Mouse (Mus musculus): Measurements from ENCODE around the gene Oxa1l. TPM values are rescaled to one million over a fixed set of nuclear protein-coding genes. Genes with fewer than 3 reads are reported as not detected.
"Not testable (repeated sequence)": the region's sequence is repeated elsewhere in the genome, so short reads cannot be mapped to it uniquely, and the experiment has no call there.

Oxa1l gene
- polyA plus RNA-seq, 1 experiment from 2014 or later = 50.2 TPM

GRCm38 (mm10) chr14:54350773-54351541 is 9.7 kb upstream of the Oxa1l start:
- H3K4me3 ChIP-seq; H3K4me1 ChIP-seq; H3K4me2 ChIP-seq (replicated peaks); H3K27me3 ChIP-seq (replicated peaks); ATAC-seq (ENCODE audit: low FRiP score, low read depth); H3K9ac ChIP-seq; H3K36me3 ChIP-seq; H3K9me3 ChIP-seq; H3K27ac ChIP-seq: not testable (repeated sequence)
- 92% methylated on average over 16 of the region's 16 CpGs for WGBS

- WGBS = 92% methylated on average over 8 of the region's 8 CpGs
Measured at GRCm38 (mm10) chr14:54352314-54352713, 8.3 kb upstream of the Oxa1l start.

GRCm38 (mm10) chr14:54354406-54354805 is 6.2 kb upstream of the Oxa1l start:
- no peak for ATAC-seq (ENCODE audit: low FRiP score, low read depth)
- Histone ChIP-seq H3K4me2 (replicated peaks) (no peak overlapping the region), H3K9ac (no peak overlapping the region), H3K9me3 (0 out of 2 replicates have a peak, but pooled peaks cover 5% of the 10 kb centered on the region), H3K4me1 (no peaks in the 10 kb centered on the region), H3K36me3 (no peaks in the 10 kb centered on the region), H3K27ac (no peak overlapping the region), H3K4me3 (no peak overlapping the region), H3K27me3 (replicated peaks) (no peaks in the 10 kb centered on the region)
- 41% methylated on average over 1 of the region's 1 CpGs for WGBS

More at GRCm38 (mm10) chr14:54352314-54352713, 8.3 kb upstream of the Oxa1l start:
- no peaks in the 10 kb centered on the region for H3K4me1 ChIP-seq
- H3K4me3 ChIP-seq = no peak overlapping the region
- no peaks in the 10 kb centered on the region for H3K36me3 ChIP-seq
- H3K4me2 ChIP-seq (replicated peaks) = no peak overlapping the region
- ATAC-seq (ENCODE audit: low FRiP score, low read depth) = no peak
- no peak overlapping the region for H3K27ac ChIP-seq
- H3K9ac ChIP-seq = no peak overlapping the region
- 0 out of 2 replicates have a peak, but pooled peaks cover 8% of the 10 kb centered on the region for H3K9me3 ChIP-seq
- H3K27me3 ChIP-seq (replicated peaks) = no peaks in the 10 kb centered on the region

- Histone ChIP-seq H3K9me3 (no peaks in the 10 kb centered on the region), H3K4me2 (replicated peaks) (no peak overlapping the region), H3K36me3 (peaks cover 35% of the 10 kb centered on the region), H3K9ac (no peak overlapping the region), H3K4me1 (peaks cover 8% of the 10 kb centered on the region), H3K4me3 (no peak overlapping the region), H3K27ac (no peak overlapping the region), H3K27me3 (replicated peaks) (no peaks in the 10 kb centered on the region)
- ATAC-seq (ENCODE audit: low FRiP score, low read depth) = no peak
- WGBS = 97% methylated on average over 8 of the region's 8 CpGs
Measured at GRCm38 (mm10) chr14:54363156-54363555, 2.5 kb downstream of the Oxa1l start.

GRCm38 (mm10) chr14:54365026-54365645 is 4.5 kb downstream of the Oxa1l start:
- Histone ChIP-seq H3K36me3 (peaks cover 55% of the 10 kb centered on the region), H3K4me2 (replicated peaks) (no peak overlapping the region), H3K9ac (no peak overlapping the region), H3K27me3 (replicated peaks) (no peaks in the 10 kb centered on the region), H3K4me1 (peaks cover 8% of the 10 kb centered on the region), H3K4me3 (no peak overlapping the region), H3K27ac (no peak overlapping the region), H3K9me3 (no peaks in the 10 kb centered on the region)
- WGBS = 95% methylated on average over 5 of the region's 5 CpGs
- no peak for ATAC-seq (ENCODE audit: low FRiP score, low read depth)

- Histone ChIP-seq H3K9me3 (peaks cover 3% of the 10 kb centered on the region; the same call in 1 of the 2 replicates), H3K27ac (no peak overlapping the region), H3K36me3 (peaks cover 66% of the 10 kb centered on the region), H3K9ac (no peak overlapping the region), H3K4me1 (peaks cover 6% of the 10 kb centered on the region), H3K4me3 (no peak overlapping the region), H3K27me3 (replicated peaks) (no peaks in the 10 kb centered on the region), H3K4me2 (replicated peaks) (no peak overlapping the region)
- WGBS = 98% methylated on average over 10 of the region's 10 CpGs
- no peak for ATAC-seq (ENCODE audit: low FRiP score, low read depth)
Measured at GRCm38 (mm10) chr14:54366581-54366980, 5.9 kb downstream of the Oxa1l start.

GRCm38 (mm10) chr14:54367429-54368060 is 6.9 kb downstream of the Oxa1l start:
- Histone ChIP-seq H3K9me3 (peaks cover 4% of the 10 kb centered on the region; the same call in 1 of the 2 replicates), H3K27me3 (replicated peaks) (no peaks in the 10 kb centered on the region), H3K4me3 (no peak overlapping the region), H3K36me3 (peaks cover 67% of the 10 kb centered on the region), H3K4me1 (0 out of 2 replicates have a peak, but pooled peaks cover under 1% of the 10 kb centered on the region), H3K4me2 (replicated peaks) (no peak overlapping the region), H3K27ac (no peak overlapping the region), H3K9ac (no peak overlapping the region)
- WGBS = 91% methylated on average over 18 of the region's 18 CpGs
- no peak for ATAC-seq (ENCODE audit: low FRiP score, low read depth)

- WGBS = 97% methylated on average over 3 of the region's 3 CpGs
- H3K4me3 ChIP-seq = no peak overlapping the region
- H3K9ac ChIP-seq = no peak overlapping the region
- H3K9me3 ChIP-seq = peaks cover 4% of the 10 kb centered on the region; the same call in 1 of the 2 replicates
- no peaks in the 10 kb centered on the region for H3K4me1 ChIP-seq
- no peaks in the 10 kb centered on the region for H3K27me3 ChIP-seq (replicated peaks)
- peaks cover 53% of the 10 kb centered on the region for H3K36me3 ChIP-seq
- no peak overlapping the region for H3K27ac ChIP-seq
- no peak overlapping the region for H3K4me2 ChIP-seq (replicated peaks)
- no peak for ATAC-seq (ENCODE audit: low FRiP score, low read depth)
Measured at GRCm38 (mm10) chr14:54369372-54369771, 8.7 kb downstream of the Oxa1l start.

- H3K9me3 ChIP-seq = peaks cover 4% of the 10 kb centered on the region; the same call in 1 of the 2 replicates
- no peaks in the 10 kb centered on the region for H3K4me1 ChIP-seq
- no peak overlapping the region for H3K4me3 ChIP-seq
- H3K4me2 ChIP-seq (replicated peaks) = no peak overlapping the region
- no peak overlapping the region for H3K9ac ChIP-seq
- no peak overlapping the region for H3K27ac ChIP-seq
- peaks cover 50% of the 10 kb centered on the region for H3K36me3 ChIP-seq
- ATAC-seq (ENCODE audit: low FRiP score, low read depth) = no peak
- 97% methylated on average over 6 of the region's 6 CpGs for WGBS
- no peaks in the 10 kb centered on the region for H3K27me3 ChIP-seq (replicated peaks)
Measured at GRCm38 (mm10) chr14:54370595-54370994, 10.0 kb downstream of the Oxa1l start.

GRCm38 (mm10) chr14:54371460-54371859 is 10.8 kb downstream of the Oxa1l start:
- Histone ChIP-seq H3K9me3 (peaks cover 4% of the 10 kb centered on the region; the same call in 1 of the 2 replicates), H3K27ac (no peak overlapping the region), H3K9ac (no peak overlapping the region), H3K4me2 (replicated peaks) (no peak overlapping the region), H3K27me3 (replicated peaks) (no peaks in the 10 kb centered on the region), H3K4me1 (no peaks in the 10 kb centered on the region), H3K36me3 (peaks cover 49% of the 10 kb centered on the region), H3K4me3 (no peak overlapping the region)
- peak; percentile 53; the same call in 1 of the 2 replicates for ATAC-seq (ENCODE audit: low FRiP score, low read depth)
- 97% methylated on average over 10 of the region's 10 CpGs for WGBS

GRCm38 (mm10) chr14:54372923-54373322 is 12.3 kb downstream of the Oxa1l start:
- no peak overlapping the region for H3K4me3 ChIP-seq
- H3K36me3 ChIP-seq = peaks cover 34% of the 10 kb centered on the region
- H3K9ac ChIP-seq = no peak overlapping the region
- H3K4me2 ChIP-seq (replicated peaks) = no peak overlapping the region
- WGBS = 93% methylated on average over 9 of the region's 9 CpGs
- H3K27ac ChIP-seq = no peak overlapping the region
- ATAC-seq (ENCODE audit: low FRiP score, low read depth) = no peak
- no peaks in the 10 kb centered on the region for H3K27me3 ChIP-seq (replicated peaks)
- no peaks in the 10 kb centered on the region for H3K4me1 ChIP-seq
- H3K9me3 ChIP-seq = peaks cover 4% of the 10 kb centered on the region; the same call in 1 of the 2 replicates

- Histone ChIP-seq H3K36me3 (peaks cover 4% of the 10 kb centered on the region; the same call in 1 of the 2 replicates), H3K27me3 (replicated peaks) (no peaks in the 10 kb centered on the region), H3K4me3 (no peak overlapping the region), H3K4me2 (replicated peaks) (no peak overlapping the region), H3K4me1 (no peaks in the 10 kb centered on the region), H3K9me3 (peaks cover 4% of the 10 kb centered on the region; the same call in 1 of the 2 replicates), H3K27ac (no peak overlapping the region), H3K9ac (no peak overlapping the region)
- 81% methylated on average over 3 of the region's 3 CpGs for WGBS
- ATAC-seq (ENCODE audit: low FRiP score, low read depth) = no peak
Measured at GRCm38 (mm10) chr14:54375916-54376315, 15.3 kb downstream of the Oxa1l start.

Data from neural tube, embryonic 12.5 days (tissue).